12 mouse cellular contexts compared by ENCODE assay signal in genomic region chr10:126827941-126828593, GRCm38 (mm10).
DNase-seq lines count a peak whose midpoint lies in the region; ATAC-seq and TF ChIP-seq lines count a peak whose summit lies in the region.
"Had no signal": no experiment of that assay in that cellular context is flagged by ENCODE, and none has a peak within 500 bp of the region (broad histone marks: within the 10 kb centered on the region; RNA-seq: fewer than 3 reads in every experiment).

No protein-coding gene starts in this region.

- no peak for DNase-seq in left cerebral cortex, adult 2 months (ENCODE audit: extremely low spot score in 1 of 2, low spot score in 2 of 2)
- no peak for DNase-seq in left cerebral cortex, adult 18-20 months (ENCODE audit: low spot score in 2 of 2)
- DNase-seq in brain, embryonic 14.5 days (ENCODE audit: low read depth): peak; percentile 95
- peak; percentile 78 for DNase-seq in forebrain, postnatal 0 days
- DNase-seq in gastrocnemius, adult 2 months: no peak
- no peak for DNase-seq in embryo, embryonic 9.5 days (ENCODE audit: extremely low spot score)
- DNase-seq: gastrocnemius, postnatal 10 days; right cerebral cortex, adult 18-20 months had no signal

- H3K27me3 ChIP-seq in forebrain, postnatal 0 days (ENCODE audit: insufficient read depth, low read length): no peaks in the 10 kb centered on the region
- H3K27me3 ChIP-seq in midbrain, embryonic 15.5 days (replicated peaks): no peaks in the 10 kb centered on the region
- H3K27me3 ChIP-seq: embryonic facial prominence, embryonic 15.5 days; kidney, embryonic 15.5 days; lung, embryonic 15.5 days had no signal

- TF ChIP-seq POLR2A in brain, embryonic 14.5 days (IDR thresholded peaks at IDR 0.05; ENCODE audit: borderline replicate concordance, extremely low read depth, insufficient read depth, insufficient read length, poor library complexity, severe bottlenecking): no peak

- intact Hi-C loops in left cerebral cortex, adult 2 months (cut with DNase I): no loop called here
- intact Hi-C loops in gastrocnemius, adult 2 months (cut with DNase I): no loop called here

- 0 out of 2 replicates have a peak overlapping the region, but pooled peaks have one; percentile 2 for H3K4me2 ChIP-seq in forebrain, postnatal 0 days (ENCODE audit: low read depth)
- no peak overlapping the region for H3K4me2 ChIP-seq in midbrain, embryonic 15.5 days
- H3K4me2 ChIP-seq: embryonic facial prominence, embryonic 15.5 days; kidney, embryonic 15.5 days; lung, embryonic 15.5 days had no signal

- no peaks in the 10 kb centered on the region for H3K9me3 ChIP-seq in forebrain, postnatal 0 days (ENCODE audit: low read length)
- H3K9me3 ChIP-seq in midbrain, embryonic 15.5 days: no peaks in the 10 kb centered on the region
- H3K9me3 ChIP-seq: embryonic facial prominence, embryonic 15.5 days; kidney, embryonic 15.5 days; lung, embryonic 15.5 days had no signal

- no peaks in the 10 kb centered on the region for H3K4me1 ChIP-seq in forebrain, postnatal 0 days (ENCODE audit: insufficient read depth)
- peaks cover 11% of the 10 kb centered on the region for H3K4me1 ChIP-seq in midbrain, embryonic 15.5 days
- H3K4me1 ChIP-seq: kidney, embryonic 15.5 days; lung, embryonic 15.5 days had no signal

- no peak overlapping the region for H3K4me3 ChIP-seq in left cerebral cortex, adult 2 months
- no peak overlapping the region for H3K4me3 ChIP-seq in forebrain, postnatal 0 days (ENCODE audit: low read depth, low read length)
- H3K4me3 ChIP-seq in midbrain, embryonic 15.5 days: no peak overlapping the region
- no peak overlapping the region for H3K4me3 ChIP-seq in gastrocnemius, adult 2 months
- H3K4me3 ChIP-seq: embryonic facial prominence, embryonic 15.5 days; kidney, embryonic 15.5 days; lung, embryonic 15.5 days had no signal

- peak; percentile 94 for ATAC-seq in forebrain, postnatal 0 days
- ATAC-seq in midbrain, embryonic 15.5 days (replicated peaks): peak; percentile 89

- WGBS in forebrain, postnatal 0 days: 11% methylated on average over 8 of the region's 8 CpGs
- WGBS in midbrain, embryonic 15.5 days: 32% methylated on average over 8 of the region's 8 CpGs

- H3K27ac ChIP-seq in left cerebral cortex, adult 2 months: peak overlapping the region; percentile 59; the same call in 1 of the 2 replicates
- H3K27ac ChIP-seq in forebrain, postnatal 0 days (ENCODE audit: low read depth, low read length): peak overlapping the region; percentile 64
- H3K27ac ChIP-seq in midbrain, embryonic 15.5 days: peak overlapping the region; percentile 57
- no peak overlapping the region for H3K27ac ChIP-seq in gastrocnemius, adult 2 months
- H3K27ac ChIP-seq: embryonic facial prominence, embryonic 15.5 days; kidney, embryonic 15.5 days; lung, embryonic 15.5 days had no signal

- H3K9ac ChIP-seq in forebrain, postnatal 0 days: no peak overlapping the region
- no peak overlapping the region for H3K9ac ChIP-seq in midbrain, embryonic 15.5 days
- H3K9ac ChIP-seq: embryonic facial prominence, embryonic 15.5 days; kidney, embryonic 15.5 days; lung, embryonic 15.5 days had no signal

- no peak for TF ChIP-seq CTCF in left cerebral cortex, adult 2 months (IDR thresholded peaks at IDR 0.05)
- no peak for TF ChIP-seq CTCF in brain, embryonic 14.5 days (IDR thresholded peaks at IDR 0.05; ENCODE audit: borderline replicate concordance, extremely low read depth, insufficient read depth, insufficient read length)
- no peak for TF ChIP-seq CTCF in forebrain, postnatal 0 days (IDR thresholded peaks at IDR 0.05; ENCODE audit: low read depth)
- TF ChIP-seq CTCF in gastrocnemius, adult 2 months (IDR thresholded peaks at IDR 0.05): no peak

- H3K36me3 ChIP-seq in forebrain, postnatal 0 days (ENCODE audit: insufficient read depth): no peaks in the 10 kb centered on the region
- H3K36me3 ChIP-seq in midbrain, embryonic 15.5 days (replicated peaks): no peaks in the 10 kb centered on the region
- H3K36me3 ChIP-seq: embryonic facial prominence, embryonic 15.5 days; kidney, embryonic 15.5 days; lung, embryonic 15.5 days had no signal

Comparison
In these comparisons a context has a peak if more than half of its experiments do, and no peak if none do; other contexts are left out.
1. DNase-seq: peak in brain, embryonic 14.5 days (single experiment) and forebrain, postnatal 0 days (single experiment); none in left cerebral cortex, adult 2 months (0 of 2), left cerebral cortex, adult 18-20 months (0 of 2), gastrocnemius, adult 2 months (single experiment) and embryo, embryonic 9.5 days (single experiment).